Mouse (Mus musculus) ES-Bruce4 (cell line): Measurements from ENCODE around the gene Coil.

Source experiments
- CTCF ChIP-seq: IDR thresholded peaks from one replicate; pipeline ENCODE4 v1.8.1; 2011; ENCODE audit warnings: low read depth, low read length
- EP300 ChIP-seq: IDR thresholded peaks from 2 replicates; pipeline ENCODE4 v1.6.1; 2011; ENCODE audit warnings: low read depth, low read length; ENCODE audit not compliant: insufficient read depth

- no peak for TF ChIP-seq CTCF
- TF ChIP-seq EP300: no peak
Measured at GRCm38 (mm10) chr11:88996427-88996826, 26.4 kb downstream of the Coil start.
